Mouse (Mus musculus) embryonic fibroblast, embryonic 13.5 days (primary cell): ENCODE measurements at regions not wholly inside any gene's neighbourhood (a gene's known extent, or its start where the extent isn't known, plus 50 kb on each side); places are given as distances from the start of the nearest gene placed in this dataset.
A peak's percentile ranks its signal among the peaks of the same experiment; 100 is the strongest.

Experiments
- CTCF ChIP-seq: IDR thresholded peaks from 2 replicates; pipeline ENCODE4 v1.5.1; 2011; ENCODE audit warnings: mild to moderate bottlenecking, control low read depth, low read length, moderate library complexity, borderline replicate concordance; ENCODE audit not compliant: insufficient read depth
- POLR2A ChIP-seq: IDR thresholded peaks from 2 replicates; pipeline ENCODE4 v1.6.1; 2011; ENCODE audit warnings: low read depth, mild to moderate bottlenecking, control low read depth, low read length, moderate library complexity

DNA sequence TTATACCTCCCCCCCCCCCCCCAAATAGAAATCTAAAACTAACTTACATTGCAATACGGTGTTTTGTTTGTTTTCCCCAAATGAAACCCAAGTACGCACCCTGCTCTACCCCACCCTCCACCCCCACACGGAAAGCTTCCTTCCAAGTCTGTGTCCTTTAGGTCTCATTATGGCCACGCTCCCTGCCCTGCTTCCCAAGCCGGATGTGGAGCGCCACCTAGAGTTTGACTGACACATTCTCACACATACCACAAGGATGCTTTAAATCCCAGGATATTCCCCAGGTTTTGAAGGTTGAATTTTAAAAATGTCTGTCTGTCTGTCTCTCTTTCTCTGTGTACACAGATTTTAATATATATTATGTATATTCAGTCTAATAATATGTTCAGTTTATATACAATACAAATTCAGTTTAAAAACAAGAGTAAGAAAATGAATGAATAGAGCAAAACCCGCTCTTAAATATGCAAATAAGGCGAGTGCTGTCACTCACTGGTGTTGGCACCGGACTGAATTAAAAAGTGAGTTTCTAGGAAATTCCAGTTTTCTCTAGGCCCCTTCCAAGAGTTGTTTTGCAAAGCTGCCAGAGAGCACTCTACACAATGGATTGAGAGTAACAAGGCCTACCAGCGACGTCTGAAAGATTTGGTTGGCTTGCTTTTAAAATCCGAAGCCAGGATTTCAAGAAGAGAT is 190.9 kb upstream of the Hmga2 start:
- no peak for TF ChIP-seq POLR2A
- TF ChIP-seq CTCF, result peak; percentile 68; the same call in 1 of the 2 replicates
